Mouse (Mus musculus): ENCODE results near the gene Pkd1l2. TPM values are rescaled to one million over a fixed set of nuclear protein-coding genes. Genes with fewer than 3 reads are reported as not detected.

Pkd1l2 gene
- polyA plus RNA-seq, 1 experiment from 2014 or later: not detected

DNA sequence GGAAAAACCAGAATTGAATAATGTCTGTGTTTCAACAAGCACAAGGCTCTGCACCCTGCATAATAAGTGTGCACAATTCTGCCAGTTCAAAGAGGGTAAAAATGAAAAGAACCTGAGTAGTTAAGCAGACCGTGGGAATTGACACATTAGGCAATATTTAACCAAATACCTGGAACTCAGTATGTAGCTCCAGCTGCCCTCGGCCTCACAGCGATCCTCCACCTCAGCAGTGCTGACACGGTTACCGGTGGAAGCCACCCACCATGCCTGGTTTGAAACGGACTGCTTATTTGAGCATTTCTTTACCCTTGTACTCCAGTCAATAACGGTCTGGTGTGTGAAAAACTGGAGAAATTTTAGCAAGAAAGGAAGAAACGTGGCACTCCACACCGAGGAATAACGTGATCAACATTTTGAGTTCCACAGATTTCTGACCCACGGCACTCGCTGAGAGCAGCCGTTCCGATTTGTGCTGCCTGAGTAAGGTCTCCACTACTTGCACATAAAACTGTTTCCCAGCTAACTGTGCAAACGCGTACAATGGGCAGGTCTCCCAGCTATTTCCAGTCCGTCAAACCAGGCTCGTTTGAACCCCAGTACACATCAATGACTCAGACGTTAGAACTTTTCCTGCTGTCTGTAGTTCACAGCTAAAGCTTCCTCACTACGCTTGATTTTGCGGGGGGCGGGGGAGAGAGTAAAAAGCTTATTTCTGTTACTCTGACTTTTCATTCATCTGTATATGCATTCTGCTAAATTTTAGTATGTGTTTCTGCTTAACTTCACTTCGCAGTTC is 89.9 kb downstream of the Pkd1l2 start:
- DNase-seq (peak; percentile 45), ATAC-seq (ENCODE audit: insufficient read depth) (no peak)
- Histone ChIP-seq H3K9me3 (ENCODE audit: low read depth, low read length) (no peaks in the 10 kb centered on the region), H3K4me3 (ENCODE audit: low read depth, low read length) (peak overlapping the region; percentile 65), H3K9ac (peak overlapping the region; percentile 65), H3K27ac (ENCODE audit: low read depth) (0 out of 2 replicates have a peak overlapping the region, but pooled peaks have one; percentile 42), H3K4me2 (peak overlapping the region; percentile 97), H3K27me3 (ENCODE audit: insufficient read depth, low read length) (no peaks in the 10 kb centered on the region), H3K36me3 (ENCODE audit: insufficient read depth) (no peaks in the 10 kb centered on the region; the same call in 1 of the 2 replicates), H3K4me1 (ENCODE audit: insufficient read depth) (no peaks in the 10 kb centered on the region)
- WGBS: 7% methylated on average over 23 of the region's 23 CpGs
- no peak for TF ChIP-seq CTCF (IDR thresholded peaks at IDR 0.05; ENCODE audit: low read depth)

DNA sequence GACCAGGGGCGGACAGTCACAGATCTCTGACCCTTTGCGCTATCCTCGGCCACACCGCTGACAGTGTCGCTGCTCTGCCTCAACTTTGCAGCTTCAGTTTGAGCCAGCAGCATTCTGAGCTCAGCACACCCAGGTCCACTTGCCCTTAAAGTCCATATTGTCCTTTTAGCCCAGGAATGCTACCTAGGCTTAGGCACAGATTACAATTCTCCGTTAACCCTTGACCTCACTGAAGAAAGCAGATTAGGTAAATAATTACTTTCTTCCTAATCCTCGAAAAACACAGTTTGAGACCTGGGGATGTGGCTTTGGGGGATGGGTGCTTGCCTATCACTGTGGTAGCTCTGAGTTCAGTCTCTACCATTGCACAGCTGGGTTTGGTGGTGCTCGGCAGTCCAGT is 91.0 kb downstream of the Pkd1l2 start:
- Histone ChIP-seq H3K27me3 (ENCODE audit: insufficient read depth, low read length) (no peaks in the 10 kb centered on the region), H3K27ac (ENCODE audit: low read depth) (no peak overlapping the region), H3K9me3 (ENCODE audit: low read depth, low read length) (no peaks in the 10 kb centered on the region), H3K9ac (no peak overlapping the region), H3K4me2 (no peak overlapping the region), H3K4me3 (ENCODE audit: low read depth, low read length) (no peak overlapping the region), H3K36me3 (ENCODE audit: insufficient read depth) (peaks cover 10% of the 10 kb centered on the region), H3K4me1 (ENCODE audit: insufficient read depth) (no peaks in the 10 kb centered on the region)
- ATAC-seq (ENCODE audit: insufficient read depth) (no peak), DNase-seq (no peak)
- 83% methylated on average over 8 of the region's 8 CpGs for WGBS
- TF ChIP-seq CTCF (IDR thresholded peaks at IDR 0.05; ENCODE audit: low read depth): no peak

DNA sequence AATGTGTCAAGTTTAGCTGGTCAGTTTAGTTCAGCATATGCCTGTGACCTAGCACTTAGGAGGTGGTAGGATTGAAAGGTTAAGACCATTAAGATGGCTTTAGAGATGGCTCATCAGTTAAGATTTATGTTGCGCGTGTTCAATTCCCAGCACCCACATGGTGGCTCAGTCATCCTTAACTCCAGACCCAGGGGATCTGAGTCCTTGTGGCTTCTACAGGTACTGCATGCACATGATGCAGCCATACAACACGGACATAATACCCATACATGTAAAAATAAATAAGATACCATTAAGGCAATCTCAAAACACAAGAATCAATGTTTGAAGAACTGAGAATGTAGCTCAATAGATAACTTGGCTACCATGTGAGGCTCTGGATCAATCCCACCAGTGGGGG is 92.4 kb downstream of the Pkd1l2 start:
- Histone ChIP-seq H3K9ac (no peak overlapping the region), H3K36me3 (ENCODE audit: insufficient read depth) (peaks cover 22% of the 10 kb centered on the region), H3K9me3 (ENCODE audit: low read depth, low read length) (no peaks in the 10 kb centered on the region), H3K4me2 (no peak overlapping the region), H3K4me1 (ENCODE audit: insufficient read depth) (no peaks in the 10 kb centered on the region), H3K27me3 (ENCODE audit: insufficient read depth, low read length) (no peaks in the 10 kb centered on the region), H3K4me3 (ENCODE audit: low read depth, low read length) (no peak overlapping the region), H3K27ac (ENCODE audit: low read depth) (no peak overlapping the region)
- WGBS: 89% methylated on average over 3 of the region's 3 CpGs
- ATAC-seq (ENCODE audit: insufficient read depth): no peak
- DNase-seq: no peak
- peak; percentile 33; the same call in 1 of the 2 replicates for TF ChIP-seq CTCF (IDR thresholded peaks at IDR 0.05; ENCODE audit: low read depth)

- H3K4me2 ChIP-seq: no peak overlapping the region
Observed at GRCm38 (mm10) chr8:116980117-116980516, 102.1 kb downstream of the Pkd1l2 start.

DNA sequence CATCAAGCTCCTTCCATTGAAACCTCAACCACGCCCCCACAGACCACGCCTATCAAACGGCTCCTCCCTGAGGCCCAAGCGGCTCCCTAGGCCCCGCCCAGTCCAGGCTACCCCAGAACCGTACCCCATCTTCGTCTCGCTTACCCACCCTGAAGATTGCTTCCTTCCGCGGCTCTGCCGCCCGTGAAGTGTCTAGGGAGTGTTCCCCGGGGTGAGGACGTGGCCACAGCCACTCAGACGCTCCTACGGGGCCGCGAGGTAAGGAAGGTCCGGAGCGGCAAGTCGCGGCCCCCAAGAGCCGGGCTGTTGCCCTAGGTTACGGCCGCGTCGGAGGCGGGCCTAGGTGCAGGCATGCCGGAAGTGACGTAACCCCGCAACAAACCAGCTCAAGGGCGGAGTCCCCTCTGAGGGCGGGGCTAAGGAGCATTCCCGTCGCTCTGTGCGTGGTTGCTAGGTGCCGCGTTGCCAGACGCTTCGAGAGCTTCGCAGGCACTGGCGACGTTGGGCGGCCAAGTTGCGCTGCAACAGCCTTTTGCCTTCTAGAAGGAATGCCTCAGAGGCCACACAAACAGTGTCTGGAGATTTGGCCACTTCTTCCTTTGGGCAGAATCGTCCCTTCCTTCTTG is 103.5 kb downstream of the Pkd1l2 start, which contains the start of gene 1700030J22Rik:
Gene 1700030J22Rik (minus strand): TSS at position 329 of the 626 bp plus-strand sequence.
- H3K4me1 ChIP-seq (ENCODE audit: insufficient read depth): 0 out of 2 replicates have a peak, but pooled peaks cover 8% of the 10 kb centered on the region
- H3K27ac ChIP-seq (ENCODE audit: low read depth): no peak within 1 kb of the TSS
- ATAC-seq (ENCODE audit: insufficient read depth) (peak; percentile 98), DNase-seq (peak; percentile 100)
- H3K9me3 ChIP-seq (ENCODE audit: low read depth, low read length): no peaks in the 10 kb centered on the region
- H3K4me2 ChIP-seq: peak within 1 kb of the TSS; percentile 70
- H3K9ac ChIP-seq: peak within 1 kb of the TSS; percentile 36; the same call in 1 of the 2 replicates
- peak; percentile 34; the same call in 1 of the 2 replicates for TF ChIP-seq CTCF (IDR thresholded peaks at IDR 0.05; ENCODE audit: low read depth)
- H3K36me3 ChIP-seq (ENCODE audit: insufficient read depth): peaks cover 14% of the 10 kb centered on the region
- no peaks in the 10 kb centered on the region for H3K27me3 ChIP-seq (ENCODE audit: insufficient read depth, low read length)
- WGBS: under 1% methylated on average over 46 of the region's 46 CpGs
- H3K4me3 ChIP-seq (ENCODE audit: low read depth, low read length): peak within 1 kb of the TSS; percentile 62

More at GRCm38 (mm10) chr8:116980117-116980516, 102.1 kb downstream of the Pkd1l2 start:
- Histone ChIP-seq H3K4me1 (ENCODE audit: insufficient read depth) (0 out of 2 replicates have a peak, but pooled peaks cover 7% of the 10 kb centered on the region), H3K9ac (no peak overlapping the region), H3K27me3 (ENCODE audit: insufficient read depth, low read length) (no peaks in the 10 kb centered on the region), H3K9me3 (ENCODE audit: low read depth, low read length) (no peaks in the 10 kb centered on the region), H3K27ac (ENCODE audit: low read depth) (no peak overlapping the region), H3K4me3 (ENCODE audit: low read depth, low read length) (no peak overlapping the region), H3K36me3 (ENCODE audit: insufficient read depth) (peaks cover 23% of the 10 kb centered on the region)
- TF ChIP-seq CTCF (IDR thresholded peaks at IDR 0.05; ENCODE audit: low read depth): peak; percentile 81
- 23% methylated on average over 4 of the region's 4 CpGs for WGBS
- ATAC-seq (ENCODE audit: insufficient read depth) (no peak), DNase-seq (peak; percentile 88)

GRCm38 (mm10) chr8:116978052-116978451 is 104.2 kb downstream of the Pkd1l2 start:
- Histone ChIP-seq H3K9me3 (ENCODE audit: low read depth, low read length) (no peaks in the 10 kb centered on the region), H3K27ac (ENCODE audit: low read depth) (no peak overlapping the region), H3K4me2 (peak overlapping the region; percentile 70), H3K4me3 (ENCODE audit: low read depth, low read length) (peak overlapping the region; percentile 62), H3K4me1 (ENCODE audit: insufficient read depth) (0 out of 2 replicates have a peak, but pooled peaks cover 8% of the 10 kb centered on the region), H3K36me3 (ENCODE audit: insufficient read depth) (peaks cover 8% of the 10 kb centered on the region; the same call in 1 of the 2 replicates), H3K9ac (peak overlapping the region; percentile 36; the same call in 1 of the 2 replicates), H3K27me3 (ENCODE audit: insufficient read depth, low read length) (no peaks in the 10 kb centered on the region)
- TF ChIP-seq CTCF (IDR thresholded peaks at IDR 0.05; ENCODE audit: low read depth): no peak
- DNase-seq: peak; percentile 2
- WGBS: 27% methylated on average over 8 of the region's 8 CpGs
- ATAC-seq (ENCODE audit: insufficient read depth): no peak

GRCm38 (mm10) chr8:116975606-116976005 is 106.6 kb downstream of the Pkd1l2 start:
- no peaks in the 10 kb centered on the region for H3K36me3 ChIP-seq (ENCODE audit: insufficient read depth)
- DNase-seq (peak; percentile 20), ATAC-seq (ENCODE audit: insufficient read depth) (no peak)
- no peak for TF ChIP-seq CTCF (IDR thresholded peaks at IDR 0.05; ENCODE audit: low read depth)
- 50% methylated on average over 5 of the region's 5 CpGs for WGBS
- peak overlapping the region; percentile 10; the same call in 1 of the 2 replicates for H3K4me2 ChIP-seq
- no peaks in the 10 kb centered on the region for H3K27me3 ChIP-seq (ENCODE audit: insufficient read depth, low read length)
- no peaks in the 10 kb centered on the region for H3K9me3 ChIP-seq (ENCODE audit: low read depth, low read length)
- no peak overlapping the region for H3K9ac ChIP-seq
- no peak overlapping the region for H3K27ac ChIP-seq (ENCODE audit: low read depth)
- H3K4me3 ChIP-seq (ENCODE audit: low read depth, low read length): no peak overlapping the region
- H3K4me1 ChIP-seq (ENCODE audit: insufficient read depth): 0 out of 2 replicates have a peak, but pooled peaks cover 8% of the 10 kb centered on the region

All from lung, embryonic 14.5 days (tissue).